8 mouse cellular contexts compared by ENCODE assay signal in the genomic region with DNA sequence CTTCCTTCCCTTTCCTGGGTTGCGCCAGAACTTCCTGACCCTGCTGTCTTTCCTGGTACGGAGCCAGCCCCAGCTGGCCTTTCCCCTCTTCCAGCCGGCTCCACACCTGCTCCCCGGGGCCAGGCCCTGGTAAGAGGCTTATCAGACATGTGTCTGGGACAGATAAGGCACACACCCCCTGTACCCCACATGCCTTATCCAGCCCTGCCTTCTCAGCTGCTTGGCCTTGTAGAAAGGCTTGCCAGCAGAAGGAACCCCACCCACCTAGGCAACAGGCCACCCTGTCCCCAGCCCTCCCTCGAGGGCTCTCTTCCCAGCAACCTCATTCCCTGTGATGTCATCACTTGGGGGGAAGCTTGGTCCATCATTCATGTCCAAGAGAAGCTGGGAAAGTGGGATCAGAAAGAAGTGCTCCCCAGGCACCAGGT. TPM values are rescaled to one million over a fixed set of nuclear protein-coding genes. Genes with fewer than 3 reads are reported as not detected.
DNase-seq lines count a peak whose midpoint lies in the region; ATAC-seq and TF ChIP-seq lines count a peak whose summit lies in the region.

No protein-coding gene starts in this region.

- H3K4me1 ChIP-seq in hindbrain, postnatal 0 days (ENCODE audit: insufficient read depth, low read length) = no peaks in the 10 kb centered on the region
- peaks cover 59 to 61% of the 10 kb centered on the region in 2 experiments for H3K4me1 ChIP-seq in liver, embryonic 14.5 days (replicated peaks; ENCODE audit: control insufficient read depth in 2 of 2, insufficient read depth in 2 of 2, low read length in 1 of 2)
- peaks cover 7% of the 10 kb centered on the region for H3K4me1 ChIP-seq in neural tube, embryonic 14.5 days (ENCODE audit: control insufficient read depth, insufficient read depth, low read length)

- H3K36me3 ChIP-seq in hindbrain, postnatal 0 days (ENCODE audit: insufficient read depth, low read length) = no peaks in the 10 kb centered on the region
- no peaks in the 10 kb centered on the region for H3K36me3 ChIP-seq in liver, embryonic 14.5 days (replicated peaks; ENCODE audit: control insufficient read depth, insufficient read depth, low read depth)
- no peaks in the 10 kb centered on the region for H3K36me3 ChIP-seq in neural tube, embryonic 14.5 days (ENCODE audit: control insufficient read depth, insufficient read depth, low read length)

- H3K9me3 ChIP-seq in hindbrain, postnatal 0 days (ENCODE audit: low read length) = no peaks in the 10 kb centered on the region
- no peaks in the 10 kb centered on the region for H3K9me3 ChIP-seq in liver, embryonic 14.5 days (ENCODE audit: control insufficient read depth, low read length)
- H3K9me3 ChIP-seq in neural tube, embryonic 14.5 days (ENCODE audit: control insufficient read depth, low read length) = no peaks in the 10 kb centered on the region

- TF ChIP-seq EP300 in liver, embryonic 14.5 days (IDR thresholded peaks at IDR 0.05; ENCODE audit: low read depth) = peak; percentile 99

- H3K4me3 ChIP-seq in hindbrain, postnatal 0 days (ENCODE audit: low read length) = no peak overlapping the region
- H3K4me3 ChIP-seq in liver, embryonic 14.5 days (ENCODE audit: insufficient read depth in 1 of 2, low read depth in 2 of 2, low read length in 2 of 2) = peak overlapping the region; percentile 50 to 51
- H3K4me3 ChIP-seq in neural tube, embryonic 14.5 days (ENCODE audit: low read depth, low read length) = no peak overlapping the region

- WGBS in hindbrain, postnatal 0 days = 14% methylated on average over 5 of the region's 5 CpGs
- WGBS in liver, embryonic 14.5 days (ENCODE audit: insufficient replicate concordance) = 3% methylated on average over 5 of the region's 5 CpGs
- 24% methylated on average over 4 of the region's 5 CpGs for WGBS in neural tube, embryonic 14.5 days

- 0 out of 2 replicates have a peak overlapping the region, but pooled peaks have one; percentile 5 for H3K4me2 ChIP-seq in hindbrain, postnatal 0 days (ENCODE audit: low read depth, low read length)
- peak overlapping the region; percentile 87 for H3K4me2 ChIP-seq in liver, embryonic 14.5 days (ENCODE audit: low read depth)
- no peak overlapping the region for H3K4me2 ChIP-seq in neural tube, embryonic 14.5 days (ENCODE audit: low read depth, low read length)

- H3K9ac ChIP-seq in hindbrain, postnatal 0 days (replicated peaks; ENCODE audit: low read length) = no peak overlapping the region
- peak overlapping the region; percentile 86 for H3K9ac ChIP-seq in liver, embryonic 14.5 days (replicated peaks)
- no peak overlapping the region for H3K9ac ChIP-seq in neural tube, embryonic 14.5 days (replicated peaks; ENCODE audit: low read depth, low read length)

- intact Hi-C loops in left cerebral cortex, postnatal 4 days (cut with DNase I) = loop anchor here (5.0 kb wide), 1 partner anchor 37 kb away; no protein-coding TSS in a partner anchor
- intact Hi-C loops in left cerebral cortex, postnatal 25 days (cut with DNase I) = no loop called here
- intact Hi-C loops in gastrocnemius, postnatal 36 days (cut with DNase I) = loop anchor here (2.0 to 5.0 kb wide), 2 partner anchors 97 to 253 kb away; partner anchors contain the start of gene Artn
- intact Hi-C loops in left cerebral cortex, postnatal 36 days (cut with DNase I) = loop anchor here (5.0 kb wide), 1 partner anchor 92 kb away; no protein-coding TSS in a partner anchor

- no peaks in the 10 kb centered on the region for H3K27me3 ChIP-seq in hindbrain, postnatal 0 days (ENCODE audit: insufficient read depth, low read length)
- peaks cover 16% of the 10 kb centered on the region for H3K27me3 ChIP-seq in liver, embryonic 14.5 days (ENCODE audit: control insufficient read depth, insufficient read depth, low read length)
- no peaks in the 10 kb centered on the region for H3K27me3 ChIP-seq in neural tube, embryonic 14.5 days (ENCODE audit: control insufficient read depth, insufficient read depth, low read length)

- peak; percentile 86 for DNase-seq in left cerebral cortex, postnatal 4 days
- no peak for DNase-seq in left cerebral cortex, postnatal 25 days (ENCODE audit: low spot score in 2 of 2)
- peak; percentile 69 for DNase-seq in gastrocnemius, postnatal 36 days
- DNase-seq in hindbrain, postnatal 0 days (ENCODE audit: low spot score) = peak; percentile 52
- DNase-seq in liver, embryonic 14.5 days (ENCODE audit: low read depth in 3 of 3, low spot score in 3 of 3) = peak; percentile 93 to 95 (median 94)
- DNase-seq in left cerebral cortex, postnatal 36 days (ENCODE audit: low spot score in 2 of 2) = no peak
- DNase-seq in adipocyte (ENCODE audit: low spot score) = no peak

- H3K27ac ChIP-seq in hindbrain, postnatal 0 days = no peak overlapping the region
- peak overlapping the region; percentile 99 for H3K27ac ChIP-seq in liver, embryonic 14.5 days
- H3K27ac ChIP-seq in neural tube, embryonic 14.5 days (ENCODE audit: low read depth, low read length) = no peak overlapping the region

- TF ChIP-seq CTCF in hindbrain, postnatal 0 days (IDR thresholded peaks at IDR 0.05; ENCODE audit: low read depth) = no peak
- no peak for TF ChIP-seq CTCF in liver, embryonic 14.5 days (IDR thresholded peaks at IDR 0.05; ENCODE audit: low read depth)

- ATAC-seq in hindbrain, postnatal 0 days = peak; percentile 46
- peak; percentile 88 for ATAC-seq in liver, embryonic 14.5 days (ENCODE audit: insufficient read depth)
- peak; percentile 31; the same call in 1 of the 2 replicates for ATAC-seq in neural tube, embryonic 14.5 days (ENCODE audit: low read depth)

RNA-seq across cellular contexts. Expression of gene Slc6a9, which starts 4.2 kb away (rescaled TPM):
- total RNA-seq in left cerebral cortex, postnatal 4 days (2021) = 10 to 100 TPM; 33.4 to 34.1 TPM
- 10 to 100 TPM; 31.7 to 40.9 TPM for total RNA-seq in left cerebral cortex, postnatal 25 days (2021)
- 1 to 10 TPM; 5.0 to 6.0 TPM for total RNA-seq in gastrocnemius, postnatal 36 days (2021)
- total RNA-seq in hindbrain, postnatal 0 days (2014; rRNA removed) = 107 and 132 TPM in 2 replicates
- polyA plus RNA-seq in hindbrain, postnatal 0 days (2015; fragmentation: Nextera tagmentation; extraction: Ambion mirVana) = 79.7 and 82.9 TPM in 2 replicates
- polyA plus RNA-seq in liver, embryonic 14.5 days (2012; rRNA removed) = 52.6 and 56.3 TPM in 2 replicates
- 31.5 and 33.1 TPM in 2 replicates for polyA plus RNA-seq in liver, embryonic 14.5 days (2014; fragmentation: Nextera tagmentation; extraction: Ambion mirVana)
- 32.7 and 42.9 TPM in 2 replicates for polyA plus RNA-seq in neural tube, embryonic 14.5 days (2014; fragmentation: Nextera tagmentation; extraction: Ambion mirVana)
- total RNA-seq in left cerebral cortex, postnatal 36 days (2021) = 10 to 100 TPM; 38.1 to 40.4 TPM

RNA-seq across cellular contexts. Expression of gene Ccdc24, which starts 42.2 kb away (rescaled TPM):
- 1 to 10 TPM; 6.0 to 8.2 TPM for total RNA-seq in left cerebral cortex, postnatal 4 days (2021)
- total RNA-seq in left cerebral cortex, postnatal 25 days (2021) = 1 to 10 TPM; 1.3 to 1.4 TPM
- under 1 TPM in 1 of 2 experiments, not detected in 1; 0.33 TPM for total RNA-seq in gastrocnemius, postnatal 36 days (2021)
- 2.0 and 3.4 TPM in 2 replicates for total RNA-seq in hindbrain, postnatal 0 days (2014; rRNA removed)
- polyA plus RNA-seq in hindbrain, postnatal 0 days (2015; fragmentation: Nextera tagmentation; extraction: Ambion mirVana) = 1.7 and 2.2 TPM in 2 replicates
- polyA plus RNA-seq in liver, embryonic 14.5 days (2012; rRNA removed) = 0.57 and 0.77 TPM in 2 replicates
- 0.63 and 1.7 TPM in 2 replicates for polyA plus RNA-seq in liver, embryonic 14.5 days (2014; fragmentation: Nextera tagmentation; extraction: Ambion mirVana)
- polyA plus RNA-seq in neural tube, embryonic 14.5 days (2014; fragmentation: Nextera tagmentation; extraction: Ambion mirVana) = 1.4 and 2.6 TPM in 2 replicates
- total RNA-seq in left cerebral cortex, postnatal 36 days (2021) = 1 to 10 TPM in 1 of 2 experiments, under 1 TPM in 1; 0.79 to 1.2 TPM

RNA-seq across cellular contexts. Expression of gene B4galt2, which starts 53.1 kb away (rescaled TPM):
- 100 to 1,000 TPM; 168 to 172 TPM for total RNA-seq in left cerebral cortex, postnatal 4 days (2021)
- 100 to 1,000 TPM; 107 to 116 TPM for total RNA-seq in left cerebral cortex, postnatal 25 days (2021)
- 1 to 10 TPM; 2.8 to 3.2 TPM for total RNA-seq in gastrocnemius, postnatal 36 days (2021)
- total RNA-seq in hindbrain, postnatal 0 days (2014; rRNA removed) = 286 and 304 TPM in 2 replicates
- polyA plus RNA-seq in hindbrain, postnatal 0 days (2015; fragmentation: Nextera tagmentation; extraction: Ambion mirVana) = 71.5 and 77.0 TPM in 2 replicates
- 2.1 and 2.4 TPM in 2 replicates for polyA plus RNA-seq in liver, embryonic 14.5 days (2012; rRNA removed)
- polyA plus RNA-seq in liver, embryonic 14.5 days (2014; fragmentation: Nextera tagmentation; extraction: Ambion mirVana) = 1.5 and 1.7 TPM in 2 replicates
- 68.7 and 73.6 TPM in 2 replicates for polyA plus RNA-seq in neural tube, embryonic 14.5 days (2014; fragmentation: Nextera tagmentation; extraction: Ambion mirVana)
- 100 to 1,000 TPM in 1 of 2 experiments, 10 to 100 TPM in 1; 95.6 to 107 TPM for total RNA-seq in left cerebral cortex, postnatal 36 days (2021)

RNA-seq across cellular contexts. Expression of gene Atp6v0b, which starts 57.0 kb away (rescaled TPM):
- 100 to 1,000 TPM; 306 to 331 TPM for total RNA-seq in left cerebral cortex, postnatal 4 days (2021)
- 100 to 1,000 TPM; 460 to 484 TPM for total RNA-seq in left cerebral cortex, postnatal 25 days (2021)
- total RNA-seq in gastrocnemius, postnatal 36 days (2021) = 10 to 100 TPM; 65.4 to 74.0 TPM
- total RNA-seq in hindbrain, postnatal 0 days (2014; rRNA removed) = 579 and 615 TPM in 2 replicates
- 637 and 643 TPM in 2 replicates for polyA plus RNA-seq in hindbrain, postnatal 0 days (2015; fragmentation: Nextera tagmentation; extraction: Ambion mirVana)
- polyA plus RNA-seq in liver, embryonic 14.5 days (2012; rRNA removed) = 118 and 122 TPM in 2 replicates
- 152 and 165 TPM in 2 replicates for polyA plus RNA-seq in liver, embryonic 14.5 days (2014; fragmentation: Nextera tagmentation; extraction: Ambion mirVana)
- polyA plus RNA-seq in neural tube, embryonic 14.5 days (2014; fragmentation: Nextera tagmentation; extraction: Ambion mirVana) = 578 and 652 TPM in 2 replicates
- total RNA-seq in left cerebral cortex, postnatal 36 days (2021) = 100 to 1,000 TPM; 432 to 445 TPM

Comparison
In these comparisons a context has a peak if more than half of its experiments do, and no peak if none do; other contexts are left out.
1. DNase-seq: peak in left cerebral cortex, postnatal 4 days (single experiment), gastrocnemius, postnatal 36 days (2 of 2), hindbrain, postnatal 0 days (single experiment) and liver, embryonic 14.5 days (3 of 3); none in left cerebral cortex, postnatal 25 days (0 of 2), left cerebral cortex, postnatal 36 days (0 of 2) and adipocyte (single experiment).
2. ATAC-seq: peak in every context shown above with its lines; median percentile 88 in liver, embryonic 14.5 days; 46 in hindbrain, postnatal 0 days; 31 in neural tube, embryonic 14.5 days.
3. H3K4me3 ChIP-seq: peak in liver, embryonic 14.5 days (2 of 2); none in hindbrain, postnatal 0 days (single experiment) and neural tube, embryonic 14.5 days (single experiment).
4. RNA of gene Slc6a9, which starts 4.2 kb away (total RNA-seq): 107 to 132 TPM in hindbrain, postnatal 0 days, 31.7 to 40.9 TPM in left cerebral cortex, postnatal 25 days, 38.1 to 40.4 TPM in left cerebral cortex, postnatal 36 days and 33.4 to 34.1 TPM in left cerebral cortex, postnatal 4 days; 5.0 to 6.0 TPM in gastrocnemius, postnatal 36 days; every median in the first group is over 4 times any median in the second.
5. RNA of gene B4galt2, which starts 53.1 kb away (total RNA-seq): 286 to 304 TPM in hindbrain, postnatal 0 days, 168 to 172 TPM in left cerebral cortex, postnatal 4 days, 107 to 116 TPM in left cerebral cortex, postnatal 25 days and 95.6 to 107 TPM in left cerebral cortex, postnatal 36 days; 2.8 to 3.2 TPM in gastrocnemius, postnatal 36 days; every median in the first group is over 10 times any median in the second.